Mouse (Mus musculus): Measurements from ENCODE around the gene Arhgef7.

Arhgef7 gene

GRCm38 (mm10) chr8:11767213-11767840 is 39.8 kb downstream of the Arhgef7 start:
- no peak for DNase-seq (ENCODE audit: low spot score)

GRCm38 (mm10) chr8:11770001-11770400 is 42.5 kb downstream of the Arhgef7 start:
- no peak for DNase-seq (ENCODE audit: low spot score)

GRCm38 (mm10) chr8:11770521-11771080 is 43.1 kb downstream of the Arhgef7 start:
- DNase-seq (ENCODE audit: low spot score) = no peak

- DNase-seq (ENCODE audit: low spot score) = no peak
Measured at GRCm38 (mm10) chr8:11771608-11772007, 44.1 kb downstream of the Arhgef7 start.

GRCm38 (mm10) chr8:11774195-11775076 is 46.9 kb downstream of the Arhgef7 start:
- no peak for DNase-seq (ENCODE audit: low spot score)

GRCm38 (mm10) chr8:11775889-11776288 is 48.4 kb downstream of the Arhgef7 start:
- DNase-seq (ENCODE audit: low spot score) = no peak

GRCm38 (mm10) chr8:11776451-11777180 is 49.1 kb downstream of the Arhgef7 start:
- DNase-seq (ENCODE audit: low spot score) = no peak

- no peak for DNase-seq (ENCODE audit: low spot score)
Measured at GRCm38 (mm10) chr8:11777201-11777600, 49.7 kb downstream of the Arhgef7 start.

GRCm38 (mm10) chr8:11778646-11779433 is 51.3 kb downstream of the Arhgef7 start:
- DNase-seq (ENCODE audit: low spot score) = no peak

GRCm38 (mm10) chr8:11779844-11780634 is 52.5 kb downstream of the Arhgef7 start:
- no peak for DNase-seq (ENCODE audit: low spot score)

GRCm38 (mm10) chr8:11780641-11781040 is 53.1 kb downstream of the Arhgef7 start:
- no peak for DNase-seq (ENCODE audit: low spot score)

GRCm38 (mm10) chr8:11782607-11783006 is 55.1 kb downstream of the Arhgef7 start:
- DNase-seq (ENCODE audit: low spot score) = no peak

- no peak for DNase-seq (ENCODE audit: low spot score)
Measured at GRCm38 (mm10) chr8:11783861-11784594, 56.5 kb downstream of the Arhgef7 start.

GRCm38 (mm10) chr8:11785121-11785520 is 57.6 kb downstream of the Arhgef7 start:
- no peak for DNase-seq (ENCODE audit: low spot score)

GRCm38 (mm10) chr8:11785539-11786046 is 58.1 kb downstream of the Arhgef7 start:
- no peak for DNase-seq (ENCODE audit: low spot score)

- peak; percentile 74 for DNase-seq (ENCODE audit: low spot score)
Measured at GRCm38 (mm10) chr8:11788252-11788651, 60.7 kb downstream of the Arhgef7 start.

GRCm38 (mm10) chr8:11789168-11789567 is 61.6 kb downstream of the Arhgef7 start:
- no peak for DNase-seq (ENCODE audit: low spot score)

GRCm38 (mm10) chr8:11794956-11795355 is 67.4 kb downstream of the Arhgef7 start:
- no peak for DNase-seq (ENCODE audit: low spot score)

GRCm38 (mm10) chr8:11797128-11797527 is 69.6 kb downstream of the Arhgef7 start:
- no peak for DNase-seq (ENCODE audit: low spot score)
